Mouse (Mus musculus) testis, adult 2 months (tissue): ENCODE measurements at regions not wholly inside any gene's neighbourhood (a gene's known extent, or its start where the extent isn't known, plus 50 kb on each side); places are given as distances from the start of the nearest gene placed in this dataset.

Source experiments
- CTCF ChIP-seq: fragments of 200-500 bp; IDR thresholded peaks from 2 replicates; pipeline ENCODE4 v1.5.1; 2012; ENCODE audit warnings: low read depth, mild to moderate bottlenecking, inconsistent platforms, low read length, moderate library complexity; ENCODE audit not compliant: control insufficient read depth, insufficient read depth, insufficient replicate concordance
- POLR2A ChIP-seq: fragments of 200-500 bp; IDR thresholded peaks from 2 replicates; pipeline ENCODE4 v1.6.1; 2012; ENCODE audit warnings: low read depth, mild to moderate bottlenecking, inconsistent platforms, low read length, moderate library complexity; ENCODE audit not compliant: control insufficient read depth

- no peak for TF ChIP-seq CTCF
- no peak for TF ChIP-seq POLR2A
Observed at GRCm38 (mm10) chr14:72293677-72294387, 197.8 kb downstream of the Gm9195 start.
